Mouse (Mus musculus): ENCODE results near the gene Cdkn2aipnl.

The Cdkn2aipnl gene

DNA sequence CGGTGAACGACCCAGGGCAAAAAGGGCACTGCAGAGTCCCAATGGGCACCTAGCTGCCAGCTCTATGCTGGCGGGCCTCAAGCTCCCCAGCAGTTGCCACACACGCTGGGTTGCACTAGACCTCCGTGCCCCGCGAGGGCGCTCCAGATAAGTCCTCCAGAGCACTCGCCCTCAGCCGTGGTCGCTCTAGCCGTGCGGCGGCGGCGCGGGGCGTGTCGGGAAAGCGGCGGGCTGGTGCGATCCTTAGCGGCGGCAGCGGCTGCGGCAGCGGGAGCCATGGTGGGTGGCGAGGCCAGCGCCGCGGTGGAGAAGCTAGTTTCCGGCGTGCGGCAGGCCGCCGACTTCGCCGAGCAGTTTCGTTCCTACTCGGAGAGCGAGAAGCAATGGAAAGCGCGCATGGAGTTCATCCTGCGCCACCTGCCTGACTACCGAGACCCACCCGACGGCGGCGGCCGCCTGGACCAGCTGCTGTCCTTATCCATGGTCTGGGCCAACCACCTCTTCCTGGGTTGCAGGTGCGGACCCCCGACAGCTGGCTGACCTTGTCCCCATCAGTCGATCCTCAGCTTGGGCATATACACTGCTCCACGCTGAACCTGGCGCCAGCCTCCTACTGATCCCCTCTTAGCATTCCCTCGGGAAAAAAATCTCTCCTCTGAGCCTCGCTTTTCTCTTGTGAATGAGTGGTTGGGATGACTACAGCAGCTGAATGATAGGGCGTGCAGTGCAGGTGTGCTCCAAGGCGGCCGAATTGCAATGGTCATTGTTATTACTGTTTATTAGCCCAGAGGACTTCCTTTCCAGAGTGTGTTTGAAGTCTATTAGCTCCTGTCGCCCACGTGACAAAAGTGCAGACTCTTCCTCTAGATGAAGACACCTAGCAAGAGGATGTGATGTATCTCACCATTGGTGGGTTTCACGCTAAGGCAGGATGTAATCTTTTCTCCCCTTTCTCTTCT, at the start of gene Cdkn2aipnl:
TSS of gene Cdkn2aipnl (plus strand) at position 219 of the 959 bp plus-strand sequence.
- in situ Hi-C loops (cut with MboI; ENCODE audit: low sequenced_read_pairs) = no loop called here

GRCm38 (mm10) chr11:51917951-51918350, 49.5 kb upstream of the Cdkn2aipnl start:
- in situ Hi-C loops (cut with MboI; ENCODE audit: low sequenced_read_pairs) = no loop called here

DNA sequence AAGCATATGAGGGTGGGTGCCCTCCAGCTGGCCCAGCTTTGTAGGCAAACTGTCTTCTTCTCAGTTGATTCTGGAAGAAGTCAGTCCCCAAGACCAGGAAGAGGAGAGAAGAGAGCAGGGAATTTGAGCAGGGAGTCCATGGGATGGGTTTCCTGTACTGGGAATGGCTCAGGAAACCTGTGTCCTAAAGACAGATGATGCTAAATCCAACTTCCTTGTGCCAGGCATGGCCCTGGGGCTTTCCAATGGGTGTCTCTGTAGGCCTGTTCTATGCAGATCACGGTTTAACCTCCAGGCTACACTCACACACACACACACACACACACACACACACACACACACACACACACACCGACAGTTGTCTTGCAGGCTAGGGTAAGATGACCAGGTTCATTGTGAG, 48.9 kb upstream of the Cdkn2aipnl start:
- in situ Hi-C loops (cut with MboI; ENCODE audit: low sequenced_read_pairs) = no loop called here

DNA sequence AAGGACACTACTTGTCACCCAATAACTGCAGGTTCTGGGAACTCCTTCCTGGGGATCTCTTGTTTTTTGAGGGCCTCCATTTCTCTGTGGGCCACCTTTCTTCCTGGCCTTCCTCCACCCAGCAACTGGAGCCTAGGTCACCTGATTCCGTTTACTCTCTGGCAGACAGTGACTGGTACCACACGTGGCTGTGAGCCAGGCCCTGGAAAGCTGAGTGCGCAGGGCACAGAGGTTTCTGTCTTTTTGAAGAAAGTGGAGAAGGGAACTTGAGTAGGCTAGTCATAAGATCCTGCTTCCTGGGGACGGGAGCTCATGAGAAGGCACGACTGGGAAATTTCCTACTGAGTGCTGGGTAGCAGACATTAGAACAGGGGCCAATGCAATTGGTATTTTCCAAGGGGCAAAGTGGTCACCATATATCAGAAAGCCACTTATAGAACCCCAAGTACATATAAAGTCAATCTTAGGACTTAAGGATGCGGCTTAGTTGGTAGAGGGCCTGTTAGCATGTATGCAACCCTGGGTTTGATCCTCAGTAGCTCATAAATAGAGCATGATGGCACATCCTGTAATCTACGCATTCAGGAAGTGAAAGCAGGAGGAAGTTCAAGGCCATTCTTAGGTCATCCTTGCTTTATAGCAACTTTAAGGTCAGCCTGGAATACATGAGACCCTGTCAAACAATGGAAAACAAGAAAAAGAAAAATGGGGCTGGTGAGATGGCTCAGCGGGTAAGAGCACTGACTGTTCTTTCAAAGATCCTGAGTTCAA, 45.9 kb upstream of the Cdkn2aipnl start:
- in situ Hi-C loops (cut with MboI; ENCODE audit: low sequenced_read_pairs) = no loop called here

- in situ Hi-C loops (cut with MboI; ENCODE audit: low sequenced_read_pairs) = no loop called here
Measured at GRCm38 (mm10) chr11:51922421-51922841, 45.0 kb upstream of the Cdkn2aipnl start.

GRCm38 (mm10) chr11:51925595-51925994, 41.9 kb upstream of the Cdkn2aipnl start:
- in situ Hi-C loops (cut with MboI; ENCODE audit: low sequenced_read_pairs) = no loop called here

DNA sequence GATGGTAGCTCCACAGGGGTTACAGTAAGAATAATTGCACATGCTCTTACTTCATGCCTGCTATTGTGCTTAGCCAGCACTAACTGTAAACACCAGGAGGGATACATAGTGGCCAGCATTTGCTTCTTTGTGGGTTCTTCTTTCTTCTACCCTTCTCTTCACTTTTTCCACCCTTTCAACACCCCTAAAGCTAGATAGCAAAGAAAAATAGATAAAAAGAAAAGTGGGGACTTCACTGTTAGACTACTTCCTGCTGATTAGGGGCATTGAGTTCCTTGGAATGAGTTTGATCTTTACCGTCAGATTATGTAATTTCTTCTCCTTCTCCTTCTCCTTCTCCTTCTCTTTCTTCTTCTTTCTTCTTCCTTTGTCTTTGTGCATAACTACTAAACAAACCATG, 41.1 kb upstream of the Cdkn2aipnl start:
- in situ Hi-C loops (cut with MboI; ENCODE audit: low sequenced_read_pairs) = no loop called here

- in situ Hi-C loops (cut with MboI; ENCODE audit: low sequenced_read_pairs) = no loop called here
Measured at GRCm38 (mm10) chr11:51927106-51927505, 40.4 kb upstream of the Cdkn2aipnl start.

DNA sequence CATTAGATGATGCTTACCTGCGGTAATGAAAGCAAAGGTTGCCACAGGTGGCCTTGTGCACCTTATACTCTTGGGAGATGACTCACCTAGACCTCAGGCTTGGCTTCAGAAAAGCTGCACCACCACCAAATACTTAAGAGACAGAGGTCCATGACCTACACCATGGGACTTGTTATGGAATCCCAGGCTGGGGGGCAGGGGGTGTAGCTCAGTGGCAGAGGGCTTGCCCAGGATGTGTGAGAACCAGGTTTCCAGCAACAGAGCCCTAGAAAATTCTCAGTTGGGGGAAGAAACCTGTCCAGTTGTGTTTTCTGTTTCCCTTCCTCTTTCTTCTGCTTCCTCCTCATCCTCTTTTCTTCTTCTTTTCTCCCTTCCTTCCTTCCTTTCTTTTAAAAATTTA, 36.3 kb upstream of the Cdkn2aipnl start:
- in situ Hi-C loops (cut with MboI; ENCODE audit: low sequenced_read_pairs) = no loop called here

DNA sequence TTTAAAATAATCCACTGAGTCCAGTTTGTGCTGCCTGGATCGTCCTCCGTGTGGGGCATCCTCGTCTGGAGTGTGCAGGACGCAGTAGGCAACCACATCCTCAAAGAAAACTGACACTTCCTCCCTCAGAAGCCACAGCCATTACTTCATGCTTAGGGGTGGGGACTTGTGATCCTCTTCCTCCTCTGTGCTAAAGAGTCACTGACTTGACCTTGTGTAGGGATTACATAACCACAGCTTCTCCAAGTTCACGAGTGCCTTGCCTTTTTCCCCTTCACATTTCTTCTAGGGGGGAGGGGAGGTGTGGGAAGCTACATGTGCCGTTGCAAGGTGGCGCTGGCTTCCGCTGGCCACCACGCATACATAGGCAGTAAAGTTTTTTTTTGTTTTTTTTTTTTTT, 35.7 kb upstream of the Cdkn2aipnl start:
- in situ Hi-C loops (cut with MboI; ENCODE audit: low sequenced_read_pairs) = no loop called here

- in situ Hi-C loops (cut with MboI; ENCODE audit: low sequenced_read_pairs) = no loop called here
Measured at GRCm38 (mm10) chr11:51934230-51934629, 33.2 kb upstream of the Cdkn2aipnl start.

DNA sequence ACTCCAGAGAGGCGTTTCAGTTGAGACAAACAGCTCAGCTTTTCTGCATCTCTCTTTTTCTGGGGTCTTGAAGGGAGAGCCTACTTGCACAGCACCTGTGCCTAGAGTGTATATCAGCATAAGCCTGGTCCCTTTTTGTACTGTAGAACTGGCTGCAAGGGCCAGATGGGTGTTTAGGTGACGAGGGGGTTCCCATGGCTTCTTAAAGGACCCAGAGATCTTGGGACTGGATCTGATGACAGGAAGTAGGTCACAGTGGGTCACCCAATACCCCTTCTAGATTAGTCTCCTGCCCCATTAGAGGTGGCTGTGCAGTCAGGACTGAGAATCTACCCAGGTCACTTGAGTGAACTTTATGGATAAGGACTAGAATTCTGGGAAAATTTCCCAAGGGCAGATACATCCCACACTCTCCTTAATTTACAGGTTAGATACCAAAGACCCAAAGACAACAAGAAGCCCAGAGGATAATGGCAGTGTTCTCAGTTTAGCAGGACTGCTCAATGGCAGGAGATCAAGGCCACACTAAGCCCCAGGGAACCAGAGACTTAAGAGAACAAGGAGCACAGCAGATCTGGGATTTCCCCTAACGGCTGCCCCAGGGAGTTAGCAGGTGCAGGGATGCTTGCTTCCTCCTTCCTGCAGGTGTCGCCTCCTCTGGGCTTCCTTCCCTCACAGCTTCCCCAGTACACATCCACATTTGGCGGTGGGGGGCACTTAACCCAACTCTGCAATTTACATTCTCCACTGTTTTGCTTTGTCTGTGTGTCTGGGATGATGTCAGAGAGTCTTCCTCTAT, 31.6 kb upstream of the Cdkn2aipnl start:
- in situ Hi-C loops (cut with MboI; ENCODE audit: low sequenced_read_pairs) = no loop called here

DNA sequence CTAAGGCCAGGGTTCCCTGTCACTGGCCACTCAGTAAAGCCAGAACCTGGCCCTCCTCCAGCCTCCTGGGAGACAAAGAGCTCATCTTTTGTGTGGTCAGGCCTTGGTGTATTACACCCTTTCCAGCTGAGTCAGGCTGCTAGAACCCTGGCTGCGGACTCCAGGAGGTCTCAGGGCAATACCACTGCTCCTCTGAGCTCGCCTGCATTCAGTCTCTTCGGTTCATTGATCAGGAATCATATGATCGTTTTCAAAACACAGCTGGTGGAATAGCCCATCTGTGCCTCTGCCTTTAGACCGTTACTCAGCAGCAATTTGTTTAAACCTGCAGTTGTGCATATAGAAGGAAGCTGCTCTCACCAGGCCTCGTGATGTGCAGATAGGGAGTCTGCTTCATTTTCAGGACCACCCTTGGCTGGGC, 30.1 kb upstream of the Cdkn2aipnl start:
- in situ Hi-C loops (cut with MboI; ENCODE audit: low sequenced_read_pairs) = no loop called here

- in situ Hi-C loops (cut with MboI; ENCODE audit: low sequenced_read_pairs) = no loop called here
Measured at GRCm38 (mm10) chr11:51938817-51939589, 28.5 kb upstream of the Cdkn2aipnl start.

DNA sequence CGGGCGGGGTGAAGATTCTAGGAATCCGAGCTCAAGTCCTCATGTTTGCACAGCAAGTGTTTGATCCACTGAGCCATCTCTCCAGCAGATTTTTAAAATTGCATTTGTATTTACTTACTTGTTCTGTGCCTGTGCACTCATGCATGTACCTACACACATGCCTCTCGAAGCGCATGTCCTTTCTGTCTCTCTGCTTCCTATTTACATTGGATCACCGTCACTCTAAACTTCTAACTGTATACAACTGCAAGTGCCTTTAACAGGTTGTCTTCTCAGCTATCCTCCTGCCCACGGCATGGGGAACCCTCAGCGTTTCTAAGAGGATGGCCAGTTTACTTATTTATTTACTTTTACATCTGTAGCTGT, 27.9 kb upstream of the Cdkn2aipnl start:
- in situ Hi-C loops (cut with MboI; ENCODE audit: low sequenced_read_pairs) = no loop called here

DNA sequence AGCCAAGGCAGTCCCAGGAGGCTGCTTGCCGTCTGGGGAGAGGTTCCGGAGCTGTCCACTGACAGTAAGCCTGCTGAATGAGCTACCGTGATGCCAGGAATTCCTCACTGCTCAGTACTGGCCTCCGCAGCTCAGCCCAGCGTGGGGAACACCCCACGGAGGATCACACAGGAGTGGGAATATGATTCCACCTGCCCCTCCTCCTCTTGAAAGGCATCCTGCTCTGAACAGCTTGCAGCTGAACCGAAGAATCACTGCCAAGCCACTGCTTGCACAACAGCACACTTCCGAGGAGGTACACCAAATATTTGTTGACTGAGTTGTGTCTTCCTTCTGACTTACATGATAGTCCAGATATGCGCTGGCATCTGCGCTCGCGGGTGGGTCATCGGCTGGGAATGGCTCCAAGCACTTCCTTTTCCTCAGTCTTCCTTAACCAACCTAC, 26.9 kb upstream of the Cdkn2aipnl start:
- in situ Hi-C loops (cut with MboI; ENCODE audit: low sequenced_read_pairs) = no loop called here

DNA sequence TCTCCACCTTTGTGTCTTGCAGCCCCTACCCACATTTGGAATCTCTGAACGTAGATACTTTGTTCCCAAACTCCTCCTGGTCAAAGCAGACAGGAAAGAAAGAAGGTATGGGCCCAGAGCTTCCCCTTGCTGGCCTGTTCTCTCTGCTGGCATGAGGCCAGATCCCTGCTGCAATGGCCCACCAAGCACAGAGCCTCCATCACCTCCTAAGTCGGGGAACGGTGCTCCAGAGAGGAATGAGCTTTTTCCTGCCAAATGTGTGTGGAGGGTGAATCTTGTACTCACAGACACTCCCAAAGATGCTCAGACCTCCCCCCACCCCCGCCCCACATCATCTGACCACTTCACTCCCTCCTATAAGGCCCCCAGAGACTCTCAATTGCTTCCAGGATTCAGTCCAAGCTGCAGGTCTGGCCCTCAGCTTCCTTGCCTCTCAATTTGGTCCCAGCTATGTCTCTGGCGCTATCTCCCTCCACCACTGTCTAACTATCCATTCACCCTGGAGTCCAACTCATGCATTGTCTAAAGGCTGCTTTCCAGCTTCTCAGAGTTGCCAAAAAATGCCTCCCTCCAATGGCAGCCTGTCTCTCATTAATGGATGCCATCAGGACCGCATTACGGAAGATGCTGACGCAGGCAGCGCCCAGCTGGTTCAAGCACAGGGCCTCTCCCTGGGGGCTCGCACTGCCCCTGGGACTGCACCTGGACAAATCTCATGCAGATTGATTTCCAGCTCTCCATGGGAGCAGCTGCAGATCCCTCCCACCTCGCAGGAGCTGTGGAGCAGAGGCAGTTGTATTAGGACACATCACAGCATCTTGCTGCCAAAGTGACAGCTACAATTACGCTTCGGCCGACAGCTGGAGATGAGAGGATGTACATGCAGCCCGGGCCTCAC, 24.6 kb upstream of the Cdkn2aipnl start:
- in situ Hi-C loops (cut with MboI; ENCODE audit: low sequenced_read_pairs) = no loop called here

- in situ Hi-C loops (cut with MboI; ENCODE audit: low sequenced_read_pairs) = no loop called here
Measured at GRCm38 (mm10) chr11:51943500-51943841, 24.0 kb upstream of the Cdkn2aipnl start.

GRCm38 (mm10) chr11:51944239-51944638, 23.2 kb upstream of the Cdkn2aipnl start:
- in situ Hi-C loops (cut with MboI; ENCODE audit: low sequenced_read_pairs) = no loop called here

All from CH12F3 (cell line).